In the genomic region with DNA sequence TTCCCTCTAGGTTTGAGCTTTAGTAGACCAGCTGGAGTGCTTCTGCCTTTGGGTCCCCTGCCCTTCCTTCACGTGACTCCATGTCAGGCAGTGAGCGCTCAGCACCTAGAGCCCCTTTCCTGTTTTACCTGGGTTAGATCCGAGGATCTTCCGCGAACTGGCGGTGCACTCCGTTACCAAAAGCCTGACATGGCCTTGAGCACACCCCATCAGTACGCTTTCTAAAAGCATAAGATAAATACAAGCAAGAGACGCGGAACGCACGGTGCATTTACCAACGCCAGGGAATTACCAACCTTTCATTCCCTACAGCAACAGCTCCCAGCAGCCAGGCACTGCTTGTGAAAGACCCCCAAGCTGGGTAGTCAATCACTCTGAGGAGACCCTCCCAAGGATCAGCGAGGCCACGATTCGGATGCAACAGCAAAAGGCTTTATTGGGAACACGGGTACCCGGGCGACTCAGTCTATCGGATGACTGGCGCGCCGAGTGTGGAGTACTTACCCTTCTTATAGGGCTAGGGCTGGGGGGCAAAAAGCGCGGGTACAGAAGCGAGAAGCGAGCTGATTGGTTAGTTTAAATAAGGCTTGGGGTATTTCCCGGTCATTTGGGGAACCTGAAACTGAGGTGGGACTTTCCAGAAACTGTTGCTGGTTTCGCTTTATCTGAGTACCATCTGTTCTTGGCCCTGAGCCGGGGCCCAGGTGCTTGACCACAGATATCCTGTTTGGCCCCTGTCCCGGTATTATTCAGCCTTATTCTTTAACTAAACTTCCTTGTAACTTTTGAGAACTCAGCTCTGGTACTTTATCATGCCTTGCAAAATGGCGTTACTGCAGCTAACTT, we compare ENCODE assay signal across 8 mouse cellular contexts. TPM values are rescaled to one million over a fixed set of nuclear protein-coding genes. Genes with fewer than 3 reads are reported as not detected.
DNase-seq lines count a peak whose midpoint lies in the region; ATAC-seq lines count a peak whose summit lies in the region.
"Not testable (repeated sequence)": the region's sequence is repeated elsewhere in the genome, so short reads cannot be mapped to it uniquely, and the experiment has no call there.

No protein-coding gene starts in this region.

- H3K4me2 ChIP-seq in embryonic facial prominence, embryonic 14.5 days (ENCODE audit: low read depth, low read length) = peak overlapping the region; percentile 99
- H3K4me2 ChIP-seq in intestine, embryonic 15.5 days (replicated peaks) = peak overlapping the region; percentile 93
- H3K4me2 ChIP-seq in liver, embryonic 11.5 days = peak overlapping the region; percentile 98
- H3K4me2 ChIP-seq in midbrain, embryonic 12.5 days (replicated peaks) = peak overlapping the region; percentile 100

- H3K27me3 ChIP-seq in embryonic facial prominence, embryonic 14.5 days (replicated peaks; ENCODE audit: control insufficient read depth, insufficient read depth, low read length); heart, embryonic 10.5 days (ENCODE audit: insufficient read depth, poor library complexity, severe bottlenecking); intestine, embryonic 15.5 days (replicated peaks); liver, embryonic 11.5 days (replicated peaks; ENCODE audit: control insufficient read depth, insufficient read depth, low read length); midbrain, embryonic 12.5 days: not testable (repeated sequence)

- peaks cover 35% of the 10 kb centered on the region for H3K36me3 ChIP-seq in embryonic facial prominence, embryonic 14.5 days (ENCODE audit: control insufficient read depth, insufficient read depth, low read length)
- peaks cover 33% of the 10 kb centered on the region for H3K36me3 ChIP-seq in heart, embryonic 10.5 days
- peaks cover 16% of the 10 kb centered on the region for H3K36me3 ChIP-seq in intestine, embryonic 15.5 days
- H3K36me3 ChIP-seq in liver, embryonic 11.5 days (ENCODE audit: control insufficient read depth, insufficient read depth, low read length) = peaks cover 41% of the 10 kb centered on the region
- peaks cover 24% of the 10 kb centered on the region for H3K36me3 ChIP-seq in midbrain, embryonic 12.5 days

- H3K4me3 ChIP-seq in embryonic facial prominence, embryonic 14.5 days (ENCODE audit: low read depth, low read length) = peak overlapping the region; percentile 88
- peak overlapping the region; percentile 75 for H3K4me3 ChIP-seq in heart, embryonic 10.5 days
- peak overlapping the region; percentile 80 for H3K4me3 ChIP-seq in intestine, embryonic 15.5 days (replicated peaks)
- H3K4me3 ChIP-seq in liver, embryonic 11.5 days (ENCODE audit: low read depth, low read length) = peak overlapping the region; percentile 98
- peak overlapping the region; percentile 92 for H3K4me3 ChIP-seq in midbrain, embryonic 12.5 days

- not testable (repeated sequence) for H3K9me3 ChIP-seq in embryonic facial prominence, embryonic 14.5 days (ENCODE audit: control insufficient read depth, low read length); heart, embryonic 10.5 days; intestine, embryonic 15.5 days; liver, embryonic 11.5 days (ENCODE audit: control insufficient read depth, low read length); midbrain, embryonic 12.5 days

- H3K9ac ChIP-seq in embryonic facial prominence, embryonic 14.5 days (ENCODE audit: low read depth, low read length) = peak overlapping the region; percentile 95
- H3K9ac ChIP-seq in intestine, embryonic 15.5 days = peak overlapping the region; percentile 98
- peak overlapping the region; percentile 99 for H3K9ac ChIP-seq in liver, embryonic 11.5 days (ENCODE audit: low read depth, low read length)
- H3K9ac ChIP-seq in midbrain, embryonic 12.5 days (replicated peaks) = peak overlapping the region; percentile 93

- peaks cover 12% of the 10 kb centered on the region for H3K4me1 ChIP-seq in embryonic facial prominence, embryonic 14.5 days (ENCODE audit: control insufficient read depth, insufficient read depth, low read length)
- H3K4me1 ChIP-seq in heart, embryonic 10.5 days = peaks cover 50% of the 10 kb centered on the region
- peaks cover 48% of the 10 kb centered on the region for H3K4me1 ChIP-seq in intestine, embryonic 15.5 days (replicated peaks)
- H3K4me1 ChIP-seq in liver, embryonic 11.5 days (replicated peaks; ENCODE audit: control insufficient read depth, insufficient read depth, low read length) = peaks cover 54% of the 10 kb centered on the region
- peaks cover 47% of the 10 kb centered on the region for H3K4me1 ChIP-seq in midbrain, embryonic 12.5 days

- WGBS in embryonic facial prominence, embryonic 14.5 days = 22% methylated on average over 28 of the region's 32 CpGs
- 24% methylated on average over 29 of the region's 32 CpGs for WGBS in heart, embryonic 10.5 days
- 15% methylated on average over 30 of the region's 32 CpGs for WGBS in intestine, embryonic 15.5 days
- WGBS in liver, embryonic 11.5 days = 13% methylated on average over 29 of the region's 32 CpGs
- WGBS in midbrain, embryonic 12.5 days = 24% methylated on average over 30 of the region's 32 CpGs

- peak; percentile 32 for ATAC-seq in activated CD4-positive, CD25-positive, alpha-beta regulatory T cell, adult 4 months
- not testable (repeated sequence) for ATAC-seq in embryonic facial prominence, embryonic 14.5 days (ENCODE audit: low read depth); midbrain, embryonic 12.5 days (ENCODE audit: low FRiP score, low read depth)
- peak; percentile 27 for ATAC-seq in intestine, embryonic 15.5 days
- peak; percentile 24; the same call in 1 of the 2 replicates for ATAC-seq in liver, embryonic 11.5 days (replicated peaks; ENCODE audit: low FRiP score)

- peak overlapping the region; percentile 98 for H3K27ac ChIP-seq in embryonic facial prominence, embryonic 14.5 days (replicated peaks; ENCODE audit: low read depth, low read length)
- H3K27ac ChIP-seq in heart, embryonic 10.5 days = peak overlapping the region; percentile 98
- H3K27ac ChIP-seq in intestine, embryonic 15.5 days = peak overlapping the region; percentile 98
- peak overlapping the region; percentile 99 for H3K27ac ChIP-seq in liver, embryonic 11.5 days (ENCODE audit: low read depth, low read length)
- peak overlapping the region; percentile 97 for H3K27ac ChIP-seq in midbrain, embryonic 12.5 days (replicated peaks)

- DNase-seq in 3134 (ENCODE audit: extremely low read depth, insufficient read length, low spot score) = peak; percentile 70
- not testable (repeated sequence) for DNase-seq in embryonic facial prominence, embryonic 14.5 days (ENCODE audit: low spot score); heart, embryonic 10.5 days (ENCODE audit: low spot score)
- DNase-seq in liver, embryonic 11.5 days (ENCODE audit: low spot score) = peak; percentile 69
- peak; percentile 74 for DNase-seq in spleen, adult 12 weeks (ENCODE audit: low spot score)

RNA-seq across cellular contexts. Expression of a gene that starts 0.7 kb away (rescaled TPM):
- polyA plus RNA-seq in activated CD4-positive, CD25-positive, alpha-beta regulatory T cell, adult 4 months (2017; shearing (Covaris generic)) = 10 to 100 TPM; 28.5 to 29.1 TPM
- polyA plus RNA-seq in embryonic facial prominence, embryonic 14.5 days (2014; fragmentation: Nextera tagmentation; extraction: Ambion mirVana) = 80.3 and 87.7 TPM in 2 replicates
- polyA plus RNA-seq in heart, embryonic 10.5 days (2016; fragmentation: Nextera tagmentation; extraction: Ambion mirVana) = 112 and 166 TPM in 2 replicates
- 117 and 141 TPM in 2 replicates for polyA plus RNA-seq in intestine, embryonic 15.5 days (2015; fragmentation: Nextera tagmentation; extraction: Ambion mirVana)
- 234 and 245 TPM in 2 replicates for polyA plus RNA-seq in liver, embryonic 11.5 days (2014; fragmentation: Nextera tagmentation; extraction: Ambion mirVana)
- 139 and 142 TPM in 2 replicates for polyA plus RNA-seq in midbrain, embryonic 12.5 days (2016; fragmentation: Nextera tagmentation; extraction: Ambion mirVana)

RNA-seq across cellular contexts. Expression of a gene that starts 16.3 kb away (rescaled TPM):
- under 1 TPM; 0.11 to 0.12 TPM for polyA plus RNA-seq in activated CD4-positive, CD25-positive, alpha-beta regulatory T cell, adult 4 months (2017; shearing (Covaris generic))
- polyA plus RNA-seq in embryonic facial prominence, embryonic 14.5 days (2014; fragmentation: Nextera tagmentation; extraction: Ambion mirVana) = 0.07 and 0.20 TPM in 2 replicates
- polyA plus RNA-seq in heart, embryonic 10.5 days (2016; fragmentation: Nextera tagmentation; extraction: Ambion mirVana) = 0.26 and 0.34 TPM in 2 replicates
- 0.21 and 0.35 TPM in 2 replicates for polyA plus RNA-seq in intestine, embryonic 15.5 days (2015; fragmentation: Nextera tagmentation; extraction: Ambion mirVana)
- 0.16 TPM in 2 replicates for polyA plus RNA-seq in liver, embryonic 11.5 days (2014; fragmentation: Nextera tagmentation; extraction: Ambion mirVana)
- polyA plus RNA-seq in midbrain, embryonic 12.5 days (2016; fragmentation: Nextera tagmentation; extraction: Ambion mirVana) = 0.14 and 0.23 TPM in 2 replicates

RNA-seq across cellular contexts. Expression of a gene that starts 18.4 kb away (rescaled TPM):
- polyA plus RNA-seq in activated CD4-positive, CD25-positive, alpha-beta regulatory T cell, adult 4 months (2017; shearing (Covaris generic)) = 10 to 100 TPM; 45.5 to 61.3 TPM
- 151 and 159 TPM in 2 replicates for polyA plus RNA-seq in embryonic facial prominence, embryonic 14.5 days (2014; fragmentation: Nextera tagmentation; extraction: Ambion mirVana)
- 197 and 247 TPM in 2 replicates for polyA plus RNA-seq in heart, embryonic 10.5 days (2016; fragmentation: Nextera tagmentation; extraction: Ambion mirVana)
- polyA plus RNA-seq in intestine, embryonic 15.5 days (2015; fragmentation: Nextera tagmentation; extraction: Ambion mirVana) = 187 and 190 TPM in 2 replicates
- 304 and 315 TPM in 2 replicates for polyA plus RNA-seq in liver, embryonic 11.5 days (2014; fragmentation: Nextera tagmentation; extraction: Ambion mirVana)
- 188 and 202 TPM in 2 replicates for polyA plus RNA-seq in midbrain, embryonic 12.5 days (2016; fragmentation: Nextera tagmentation; extraction: Ambion mirVana)

RNA-seq across cellular contexts. Expression of a gene that starts 27.6 kb away (rescaled TPM):
- polyA plus RNA-seq in activated CD4-positive, CD25-positive, alpha-beta regulatory T cell, adult 4 months (2017; shearing (Covaris generic)) = under 1 TPM in 1 of 2 experiments, not detected in 1; 0.46 TPM
- polyA plus RNA-seq in embryonic facial prominence, embryonic 14.5 days (2014; fragmentation: Nextera tagmentation; extraction: Ambion mirVana) = 0.99 and 1.0 TPM in 2 replicates
- 1.6 and 1.7 TPM in 2 replicates for polyA plus RNA-seq in heart, embryonic 10.5 days (2016; fragmentation: Nextera tagmentation; extraction: Ambion mirVana)
- 0.16 and 0.78 TPM in 2 replicates for polyA plus RNA-seq in intestine, embryonic 15.5 days (2015; fragmentation: Nextera tagmentation; extraction: Ambion mirVana)
- polyA plus RNA-seq in liver, embryonic 11.5 days (2014; fragmentation: Nextera tagmentation; extraction: Ambion mirVana) = 0.66 and 1.5 TPM in 2 replicates
- 1.1 and 1.7 TPM in 2 replicates for polyA plus RNA-seq in midbrain, embryonic 12.5 days (2016; fragmentation: Nextera tagmentation; extraction: Ambion mirVana)

RNA-seq across cellular contexts. Expression of a gene that starts 27.7 kb away (rescaled TPM):
- polyA plus RNA-seq in activated CD4-positive, CD25-positive, alpha-beta regulatory T cell, adult 4 months (2017; shearing (Covaris generic)) = 1 to 10 TPM; 1.8 to 2.1 TPM
- polyA plus RNA-seq in embryonic facial prominence, embryonic 14.5 days (2014; fragmentation: Nextera tagmentation; extraction: Ambion mirVana) = 12.2 and 16.5 TPM in 2 replicates
- 3.3 and 4.0 TPM in 2 replicates for polyA plus RNA-seq in heart, embryonic 10.5 days (2016; fragmentation: Nextera tagmentation; extraction: Ambion mirVana)
- polyA plus RNA-seq in intestine, embryonic 15.5 days (2015; fragmentation: Nextera tagmentation; extraction: Ambion mirVana) = 11.4 and 13.5 TPM in 2 replicates
- 6.9 and 8.5 TPM in 2 replicates for polyA plus RNA-seq in liver, embryonic 11.5 days (2014; fragmentation: Nextera tagmentation; extraction: Ambion mirVana)
- polyA plus RNA-seq in midbrain, embryonic 12.5 days (2016; fragmentation: Nextera tagmentation; extraction: Ambion mirVana) = 5.2 and 6.8 TPM in 2 replicates
